Mouse (Mus musculus) kidney, adult 11 months (tissue): ENCODE measurements around the gene Masp2.

Experiments
- DNase-seq: peaks from one replicate; pipeline ENCODE4 v3.0.0; 2022

The Masp2 gene

DNA sequence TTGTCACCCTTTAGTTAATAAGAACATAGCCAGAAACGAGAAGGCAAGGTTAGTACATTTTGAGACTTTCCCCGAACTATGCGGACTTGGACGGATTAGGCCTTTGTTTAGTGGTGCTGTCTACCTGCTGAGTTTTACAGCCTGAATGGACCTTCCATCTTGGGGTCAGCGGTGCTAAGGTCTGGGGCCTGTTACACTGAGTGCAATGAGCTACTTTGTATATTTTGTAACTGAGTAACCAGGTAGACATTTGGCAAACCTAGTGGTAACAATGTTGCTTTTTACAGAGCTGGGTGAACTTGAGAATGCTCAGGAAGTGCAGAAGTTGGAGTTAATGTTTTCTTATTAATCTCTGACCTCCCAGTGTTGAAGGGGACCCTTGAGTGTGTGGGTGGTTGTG is 38.8 kb downstream of the Masp2 start:
- peak; percentile 87 for DNase-seq

- peak; percentile 23 for DNase-seq
These were observed 41.2 kb downstream of the Masp2 start, which contains the start of gene Gm572 for GRCm38 (mm10) chr4:148643291-148644156. Gene Gm572 (plus strand): TSS chr4:148643317.

GRCm38 (mm10) chr4:148644157-148644511 is 41.8 kb downstream of the Masp2 start:
- peak; percentile 84 for DNase-seq

DNA sequence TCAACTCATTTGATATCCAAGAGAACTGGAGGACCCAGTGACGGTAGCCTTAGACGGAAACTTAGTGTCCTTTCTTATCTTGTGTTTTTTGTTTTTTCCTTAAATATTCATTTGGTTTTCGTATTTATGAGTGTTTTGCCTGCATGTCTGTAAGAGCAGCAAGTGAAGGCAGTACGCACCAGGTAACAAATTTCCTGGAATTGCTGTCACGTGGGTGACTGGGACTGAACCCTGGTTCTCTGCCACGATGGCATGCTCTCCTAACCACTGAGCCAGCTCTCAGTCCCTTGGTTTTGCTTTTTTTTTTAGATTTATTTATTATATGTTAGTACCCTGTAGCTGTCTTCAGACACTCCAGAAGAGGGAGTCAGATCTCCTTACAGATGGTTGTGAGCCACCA is 42.6 kb downstream of the Masp2 start:
- DNase-seq = no peak

DNA sequence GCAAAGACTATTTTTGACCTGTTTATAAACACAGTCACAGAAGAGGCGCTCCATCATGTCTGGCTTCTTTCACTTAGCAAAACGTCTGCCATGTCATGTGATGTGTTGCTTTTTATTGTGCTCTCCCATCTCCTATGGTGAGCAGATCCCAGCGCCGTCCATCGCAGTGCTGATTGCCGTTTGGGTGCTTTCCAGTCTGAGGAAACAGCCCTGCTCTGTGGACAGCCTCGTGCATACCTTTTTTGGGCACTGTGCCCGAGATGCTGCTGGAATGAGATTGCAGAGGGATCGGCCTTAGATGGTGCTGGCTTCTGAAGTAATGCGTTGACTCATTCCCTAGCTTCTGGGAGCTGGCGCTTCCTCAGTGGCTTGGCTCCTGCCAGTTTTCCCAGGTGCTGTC is 44.3 kb downstream of the Masp2 start:
- no peak for DNase-seq

DNA sequence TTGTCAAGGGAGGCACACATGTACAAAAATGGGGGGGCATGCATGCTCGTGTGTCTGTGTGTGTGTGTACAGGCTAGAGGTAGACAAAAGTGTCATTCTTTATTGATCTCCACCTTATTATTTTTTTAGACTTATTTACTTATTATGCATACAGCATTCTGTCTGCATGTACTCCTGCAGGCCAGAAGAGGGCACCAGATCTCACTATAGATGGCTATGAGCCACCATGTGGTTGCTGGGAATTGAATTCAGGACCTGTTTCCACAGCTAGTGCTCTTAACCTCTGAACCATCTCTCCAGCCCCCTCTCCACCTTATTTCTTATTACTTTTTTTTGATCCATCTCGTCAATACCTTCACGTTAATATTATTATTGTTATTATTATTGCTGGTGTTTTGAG is 47.0 kb downstream of the Masp2 start:
- DNase-seq = no peak

DNA sequence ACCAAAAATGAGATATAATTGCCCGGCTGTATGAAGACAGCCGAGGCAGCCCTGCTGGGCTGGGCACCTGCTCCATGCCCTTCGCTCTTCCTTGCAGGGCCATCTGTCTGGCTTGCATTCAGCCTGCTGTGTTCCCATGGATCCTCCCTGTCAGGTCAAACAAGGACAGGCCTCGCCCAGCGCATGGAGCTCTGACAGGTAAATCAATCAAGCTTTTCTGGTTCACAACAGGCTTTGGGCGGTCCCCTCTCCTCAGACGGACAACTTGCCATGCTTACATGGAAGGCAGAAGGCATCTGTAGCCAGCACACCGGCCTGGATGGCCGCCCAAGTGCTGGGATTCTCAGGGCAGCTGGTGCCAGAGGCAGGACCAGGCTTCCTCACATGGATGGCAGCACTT is 48.7 kb downstream of the Masp2 start:
- peak; percentile 61 for DNase-seq

GRCm38 (mm10) chr4:148654701-148655398 is 52.5 kb downstream of the Masp2 start:
- DNase-seq = peak; percentile 52

- no peak for DNase-seq
These were observed 54.4 kb downstream of the Masp2 start for GRCm38 (mm10) chr4:148656691-148657258.

DNA sequence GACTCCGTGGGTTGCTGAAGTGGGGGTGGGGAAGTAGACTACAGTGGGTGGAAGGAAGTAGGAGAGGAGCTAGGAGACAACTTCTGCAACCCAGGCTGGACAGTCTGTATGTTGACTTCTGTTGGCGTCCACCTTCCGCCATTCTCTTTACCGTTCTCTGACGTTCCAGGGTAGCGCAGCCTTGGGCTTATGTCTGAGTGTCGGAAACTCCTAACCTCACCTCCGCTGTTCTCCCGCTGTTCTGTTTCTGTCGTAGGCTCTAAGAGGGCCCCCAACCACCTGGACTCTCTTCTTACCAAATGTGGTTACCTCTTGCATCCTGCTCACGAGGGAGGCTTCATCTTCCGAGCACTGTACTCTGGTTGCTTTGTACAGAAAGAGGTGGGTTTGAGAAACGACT is 55.4 kb downstream of the Masp2 start:
- DNase-seq = no peak

- no peak for DNase-seq
These were observed 57.8 kb downstream of the Masp2 start for GRCm38 (mm10) chr4:148660174-148660573.

- peak; percentile 61 for DNase-seq
These were observed 60.0 kb downstream of the Masp2 start for GRCm38 (mm10) chr4:148662168-148662965.

DNA sequence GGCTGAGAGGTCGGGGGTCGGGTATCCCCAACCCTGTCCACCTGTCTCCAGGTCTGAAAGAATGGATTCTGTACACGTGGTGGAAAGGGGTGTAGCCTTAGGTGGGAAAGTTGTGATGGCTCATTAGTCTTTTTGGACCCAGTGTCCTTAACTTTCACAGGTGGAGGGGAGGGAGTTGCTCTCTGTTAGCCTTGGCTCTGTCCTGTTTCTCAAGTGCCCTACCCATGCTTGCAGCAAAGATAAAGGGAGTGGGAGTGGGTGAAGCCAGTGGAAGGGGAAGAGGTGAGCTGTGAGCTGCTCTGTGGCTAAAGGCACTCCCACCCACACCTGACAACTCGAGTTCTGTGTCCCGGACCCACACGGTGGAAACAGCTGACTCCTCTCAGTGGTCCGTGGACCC is 61.0 kb downstream of the Masp2 start:
- no peak for DNase-seq

DNA sequence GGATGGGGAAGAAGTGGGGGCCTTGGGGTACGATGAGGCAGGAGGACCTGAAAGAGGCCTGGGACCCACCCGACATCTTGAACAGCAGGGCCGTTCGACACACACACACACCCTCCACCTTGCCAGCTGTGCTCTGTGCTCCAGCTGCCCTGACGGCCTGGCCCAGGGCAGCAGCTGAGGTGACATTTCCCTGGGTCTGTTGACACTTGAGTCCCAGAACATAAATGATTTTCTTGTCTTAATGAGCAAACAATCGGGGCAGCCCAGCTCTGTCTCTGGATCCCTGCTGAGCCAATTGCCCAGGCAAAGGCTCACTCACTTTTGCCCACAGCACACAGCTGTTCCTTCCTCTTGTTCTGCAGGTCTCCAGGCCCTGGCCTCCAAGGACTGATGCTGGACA is 61.7 kb downstream of the Masp2 start:
- DNase-seq = no peak
